In genomic region chr10:88826188-88826946, GRCm38 (mm10) we compare ENCODE assay signal across 8 mouse cellular contexts. TPM values are rescaled to one million over a fixed set of nuclear protein-coding genes. Genes with fewer than 3 reads are reported as not detected.
DNase-seq lines count a peak whose midpoint lies in the region; ATAC-seq and TF ChIP-seq lines count a peak whose summit lies in the region.

Utp20 (minus strand) TSS chr10:88826804.

- under 1% methylated on average over 44 of the region's 44 CpGs for WGBS in forebrain, embryonic 12.5 days
- WGBS in heart, postnatal 0 days: under 1% methylated on average over 44 of the region's 44 CpGs
- WGBS in liver, embryonic 16.5 days (ENCODE audit: insufficient replicate concordance): under 1% methylated on average over 44 of the region's 44 CpGs
- under 1% methylated on average over 44 of the region's 44 CpGs for WGBS in neural tube, embryonic 13.5 days

- peak within 1 kb of the TSS; percentile 88 for H3K9ac ChIP-seq in CH12.LX (ENCODE audit: insufficient read depth, low read depth)
- peak within 1 kb of the TSS; percentile 59 for H3K9ac ChIP-seq in forebrain, embryonic 12.5 days
- peak within 1 kb of the TSS; percentile 55 for H3K9ac ChIP-seq in heart, postnatal 0 days (replicated peaks; ENCODE audit: low read depth, low read length)
- peak within 1 kb of the TSS; percentile 58 for H3K9ac ChIP-seq in liver, embryonic 16.5 days (ENCODE audit: low read depth, low read length)
- peak within 1 kb of the TSS; percentile 75 for H3K9ac ChIP-seq in neural tube, embryonic 13.5 days

- H3K4me2 ChIP-seq in CH12.LX (ENCODE audit: insufficient read depth, low read depth, poor library complexity, severe bottlenecking): peak within 1 kb of the TSS; percentile 93
- H3K4me2 ChIP-seq in forebrain, embryonic 12.5 days: peak within 1 kb of the TSS; percentile 73
- peak within 1 kb of the TSS; percentile 69 for H3K4me2 ChIP-seq in heart, postnatal 0 days (ENCODE audit: low read depth, low read length)
- H3K4me2 ChIP-seq in liver, embryonic 16.5 days (ENCODE audit: low read depth, low read length): peak within 1 kb of the TSS; percentile 64
- H3K4me2 ChIP-seq in neural tube, embryonic 13.5 days: peak within 1 kb of the TSS; percentile 75

- H3K27me3 ChIP-seq in CH12.LX (replicated peaks): no peaks in the 10 kb centered on the region
- 0 out of 2 replicates have a peak, but pooled peaks cover 4% of the 10 kb centered on the region for H3K27me3 ChIP-seq in forebrain, embryonic 12.5 days
- H3K27me3 ChIP-seq in heart, postnatal 0 days (ENCODE audit: control insufficient read depth, insufficient read depth, low read length): no peaks in the 10 kb centered on the region
- no peaks in the 10 kb centered on the region for H3K27me3 ChIP-seq in liver, embryonic 16.5 days (ENCODE audit: control insufficient read depth, insufficient read depth, low read depth, low read length)
- no peaks in the 10 kb centered on the region for H3K27me3 ChIP-seq in neural tube, embryonic 13.5 days
- no peaks in the 10 kb centered on the region for H3K27me3 ChIP-seq in testis, adult 2 months (ENCODE audit: control insufficient read depth, insufficient read depth, low read length)

- TF ChIP-seq POLR2A in CH12.LX (IDR thresholded peaks at IDR 0.05; ENCODE audit: low read depth, low read length): peak; percentile 79
- peak; percentile 91 for TF ChIP-seq POLR2A in testis, adult 2 months (IDR thresholded peaks at IDR 0.05; ENCODE audit: control insufficient read depth, low read depth, low read length)

- peak; percentile 90 for DNase-seq in CH12.LX (ENCODE audit: extremely low read depth)
- DNase-seq in c-Kit-positive CD71-positive TER-119-negative erythroid progenitor cells, embryonic 14.5 days (ENCODE audit: low read depth): peak; percentile 79
- peak; percentile 91 for DNase-seq in heart, postnatal 0 days (ENCODE audit: low spot score)
- DNase-seq in kidney, postnatal 4 days: peak; percentile 86 to 92

- H3K36me3 ChIP-seq in CH12.LX (replicated peaks in 1 of 2; ENCODE audit: control insufficient read depth in 1 of 2, insufficient read depth in 1 of 2, low read length in 1 of 2): peaks cover 29 to 44% of the 10 kb centered on the region in 2 experiments
- peaks cover 24% of the 10 kb centered on the region; the same call in 1 of the 2 replicates for H3K36me3 ChIP-seq in forebrain, embryonic 12.5 days (replicated peaks)
- peaks cover 33% of the 10 kb centered on the region for H3K36me3 ChIP-seq in heart, postnatal 0 days (replicated peaks; ENCODE audit: control insufficient read depth, insufficient read depth, low read length)
- H3K36me3 ChIP-seq in liver, embryonic 16.5 days (ENCODE audit: control insufficient read depth, insufficient read depth): peaks cover 2% of the 10 kb centered on the region; the same call in 1 of the 2 replicates
- peaks cover 30% of the 10 kb centered on the region for H3K36me3 ChIP-seq in neural tube, embryonic 13.5 days
- no peaks in the 10 kb centered on the region for H3K36me3 ChIP-seq in testis, adult 2 months (ENCODE audit: control insufficient read depth, insufficient read depth, low read length)

- ATAC-seq in forebrain, embryonic 12.5 days (ENCODE audit: low FRiP score): peak; percentile 100
- peak; percentile 99 for ATAC-seq in heart, postnatal 0 days (ENCODE audit: insufficient read depth, low read depth)
- peak; percentile 95 for ATAC-seq in liver, embryonic 16.5 days (ENCODE audit: low read depth)
- ATAC-seq in neural tube, embryonic 13.5 days (ENCODE audit: low read depth): peak; percentile 100

- no peak for TF ChIP-seq RAD21 in CH12.LX (IDR thresholded peaks at IDR 0.05; ENCODE audit: low read depth, low read length)

- TF ChIP-seq CTCF in CH12.LX (conservative IDR thresholded peaks at IDR 0.05 in 1 of 2, IDR thresholded peaks at IDR 0.05 in 1 of 2; ENCODE audit: low read depth in 2 of 2, low read length in 2 of 2): no peak
- TF ChIP-seq CTCF in heart, postnatal 0 days (IDR thresholded peaks at IDR 0.05; ENCODE audit: low read depth): no peak
- no peak for TF ChIP-seq CTCF in testis, adult 2 months (IDR thresholded peaks at IDR 0.05; ENCODE audit: control insufficient read depth, insufficient read depth, insufficient replicate concordance, low read depth, low read length)

- H3K4me3 ChIP-seq in CH12.LX (replicated peaks in 1 of 3; ENCODE audit: low read depth in 2 of 3, low read length in 2 of 3, poor library complexity in 1 of 3): peak within 1 kb of the TSS; percentile 79 to 91 (median 82)
- H3K4me3 ChIP-seq in forebrain, embryonic 12.5 days (replicated peaks): peak within 1 kb of the TSS; percentile 87
- peak within 1 kb of the TSS; percentile 80 for H3K4me3 ChIP-seq in heart, postnatal 0 days (ENCODE audit: low read depth, low read length)
- peak within 1 kb of the TSS; percentile 86 for H3K4me3 ChIP-seq in liver, embryonic 16.5 days (ENCODE audit: low read depth, low read length)
- peak within 1 kb of the TSS; percentile 84 for H3K4me3 ChIP-seq in neural tube, embryonic 13.5 days
- peak within 1 kb of the TSS; percentile 96 for H3K4me3 ChIP-seq in testis, adult 2 months (ENCODE audit: control insufficient read depth, low read depth, low read length)

- peaks cover 17% of the 10 kb centered on the region for H3K79me2 ChIP-seq in CH12.LX (replicated peaks; ENCODE audit: control insufficient read depth, extremely low read depth, insufficient read depth, poor library complexity, severe bottlenecking)

- H3K27ac ChIP-seq in CH12.LX (ENCODE audit: insufficient read depth, low read depth): no peak within 1 kb of the TSS
- no peak within 1 kb of the TSS for H3K27ac ChIP-seq in forebrain, embryonic 12.5 days
- no peak within 1 kb of the TSS for H3K27ac ChIP-seq in heart, postnatal 0 days (ENCODE audit: low read depth)
- no peak within 1 kb of the TSS for H3K27ac ChIP-seq in liver, embryonic 16.5 days (ENCODE audit: low read length)
- H3K27ac ChIP-seq in neural tube, embryonic 13.5 days (replicated peaks): no peak within 1 kb of the TSS
- H3K27ac ChIP-seq in testis, adult 2 months (ENCODE audit: control insufficient read depth, insufficient read depth, low read depth, low read length): peak within 1 kb of the TSS; percentile 86

- dilution Hi-C loops in CH12.LX (cut with MboI; ENCODE audit: extremely low pct_ligation_motif_present, extremely low pct_unique_long_range_greater_than_20kb, low sequenced_read_pairs): no loop called here

- peaks cover 2 to 14% of the 10 kb centered on the region in 2 experiments; a peak in 3 of 4 replicates for H3K4me1 ChIP-seq in CH12.LX (ENCODE audit: control insufficient read depth in 1 of 2, insufficient read depth in 2 of 2)
- H3K4me1 ChIP-seq in forebrain, embryonic 12.5 days: peaks cover 9% of the 10 kb centered on the region
- peaks cover 5% of the 10 kb centered on the region; the same call in 1 of the 2 replicates for H3K4me1 ChIP-seq in heart, postnatal 0 days (ENCODE audit: control insufficient read depth, insufficient read depth)
- peaks cover 4% of the 10 kb centered on the region for H3K4me1 ChIP-seq in liver, embryonic 16.5 days (ENCODE audit: control insufficient read depth, low read depth, low read length)
- peaks cover 15% of the 10 kb centered on the region for H3K4me1 ChIP-seq in neural tube, embryonic 13.5 days (replicated peaks)
- H3K4me1 ChIP-seq in testis, adult 2 months (ENCODE audit: control insufficient read depth, insufficient read depth, low read length): no peaks in the 10 kb centered on the region

- H3K9me3 ChIP-seq in CH12.LX (replicated peaks; ENCODE audit: low read length): peaks cover 4% of the 10 kb centered on the region
- no peaks in the 10 kb centered on the region for H3K9me3 ChIP-seq in forebrain, embryonic 12.5 days
- H3K9me3 ChIP-seq in heart, postnatal 0 days (replicated peaks; ENCODE audit: control insufficient read depth, low read length): no peaks in the 10 kb centered on the region
- no peaks in the 10 kb centered on the region for H3K9me3 ChIP-seq in liver, embryonic 16.5 days (replicated peaks; ENCODE audit: control insufficient read depth, low read length)
- H3K9me3 ChIP-seq in neural tube, embryonic 13.5 days: no peaks in the 10 kb centered on the region

- no peak for TF ChIP-seq EP300 in CH12.LX (IDR thresholded peaks at IDR 0.05; ENCODE audit: low read length)
- no peak for TF ChIP-seq EP300 in heart, postnatal 0 days (IDR thresholded peaks at IDR 0.05; ENCODE audit: low read depth)

- in situ Hi-C loops in CH12.LX (cut with MboI; ENCODE audit: low pct_ligation_motif_present, low pct_unique_long_range_greater_than_20kb, low sequenced_read_pairs): no loop called here

TF ChIP-seq in CH12.LX, 34 proteins besides CTCF, POLR2A, EP300 and RAD21 (continues in another document):
- TF ChIP-seq ZNF384 (IDR thresholded peaks at IDR 0.05; ENCODE audit: low read depth, low read length) (no peak), JUN (IDR thresholded peaks at IDR 0.05; ENCODE audit: insufficient read depth, low read depth, low read length) (no peak), UBTF (IDR thresholded peaks at IDR 0.05; ENCODE audit: low read depth, low read length) (no peak), BHLHE40 (IDR thresholded peaks at IDR 0.05; ENCODE audit: low read depth, low read length) (peak; percentile 91), ZKSCAN1 (IDR thresholded peaks at IDR 0.05; ENCODE audit: borderline replicate concordance, low read depth, low read length) (no peak), SMC3 (IDR thresholded peaks at IDR 0.05; ENCODE audit: low read depth, low read length) (no peak), MAX (IDR thresholded peaks at IDR 0.05; ENCODE audit: low read length) (peak; percentile 98), JUND (conservative IDR thresholded peaks at IDR 0.05; ENCODE audit: low read depth, low read length) (no peak), MEF2A (IDR thresholded peaks at IDR 0.05; ENCODE audit: borderline replicate concordance, low read depth, low read length) (peak; percentile 51; the same call in 1 of the 2 replicates), MYC (IDR thresholded peaks at IDR 0.05; ENCODE audit: low read depth, low read length) (peak; percentile 98), CHD2 (IDR thresholded peaks at IDR 0.05; ENCODE audit: low read length) (no peak), MAFK (IDR thresholded peaks at IDR 0.05; ENCODE audit: insufficient replicate concordance, low read length) (no peak), CHD1 (IDR thresholded peaks at IDR 0.05; ENCODE audit: low read depth, low read length) (0 out of 2 replicates have a peak, but pooled peaks have one; percentile 49)

RNA-seq across cellular contexts. Expression of gene Utp20, which starts in this region (rescaled TPM):
- 40.1 and 58.4 TPM in 2 replicates for total RNA-seq in CH12.LX (2012; rRNA removed)
- 43.0 and 44.6 TPM in 2 replicates for total RNA-seq in CH12.LX (2014; rRNA removed)
- 60.4 and 70.4 TPM in 2 replicates for polyA plus RNA-seq in CH12.LX (2012; ENCODE audit: insufficient read length, low read depth)
- polyA plus RNA-seq in forebrain, embryonic 12.5 days (2016; fragmentation: Nextera tagmentation; extraction: Ambion mirVana): 22.1 and 24.5 TPM in 2 replicates
- 3.8 and 6.5 TPM in 2 replicates for total RNA-seq in heart, postnatal 0 days (2014; rRNA removed; ENCODE audit: low replicate concordance)
- polyA plus RNA-seq in heart, postnatal 0 days (2015; fragmentation: Nextera tagmentation; extraction: Ambion mirVana): 4.6 and 5.0 TPM in 2 replicates
- polyA plus RNA-seq in liver, embryonic 16.5 days (2015; fragmentation: Nextera tagmentation; extraction: Ambion mirVana): 4.5 and 4.7 TPM in 2 replicates
- polyA plus RNA-seq in neural tube, embryonic 13.5 days (2015; fragmentation: Nextera tagmentation; extraction: Ambion mirVana): 7.3 and 7.9 TPM in 2 replicates
- polyA plus RNA-seq in testis, adult 2 months (2012; rRNA removed): 4.9 and 6.1 TPM in 2 replicates
